In genomic region chr4:105987963-105988602, GRCm38 (mm10) we compare ENCODE assay signal across 19 mouse cellular contexts.
DNase-seq lines count a peak whose midpoint lies in the region; ATAC-seq lines count a peak whose summit lies in the region.
"Had no signal": no experiment of that assay in that cellular context is flagged by ENCODE, and none has a peak within 500 bp of the region (broad histone marks: within the 10 kb centered on the region; RNA-seq: fewer than 3 reads in every experiment).

No protein-coding gene starts in this region.

- H3K27ac ChIP-seq in heart, embryonic 11.5 days (ENCODE audit: low read depth, low read length): no peak overlapping the region
- H3K27ac ChIP-seq in kidney, embryonic 16.5 days (ENCODE audit: low read length): no peak overlapping the region
- 0 out of 2 replicates have a peak overlapping the region, but pooled peaks have one; percentile 11 for H3K27ac ChIP-seq in limb, embryonic 10.5 days
- H3K27ac ChIP-seq in hindbrain, embryonic 11.5 days (ENCODE audit: low read depth, low read length): no peak overlapping the region
- H3K27ac ChIP-seq: embryonic facial prominence, embryonic 13.5 days; hindbrain, embryonic 14.5 days; kidney, postnatal 0 days; midbrain, embryonic 15.5 days had no signal

- no peak for ATAC-seq in heart, embryonic 11.5 days (replicated peaks; ENCODE audit: insufficient number of reproducible peaks, low FRiP score, low TSS enrichment)
- ATAC-seq in kidney, embryonic 16.5 days (ENCODE audit: low FRiP score, low TSS enrichment): no peak
- ATAC-seq in hindbrain, embryonic 11.5 days (ENCODE audit: low FRiP score): no peak
- ATAC-seq: activated CD4-positive, CD25-positive, alpha-beta regulatory T cell, adult 4 months; forebrain, postnatal 0 days; midbrain, embryonic 15.5 days had no signal

- H3K36me3 ChIP-seq in heart, embryonic 11.5 days (ENCODE audit: control insufficient read depth, insufficient read depth, low read length): no peaks in the 10 kb centered on the region
- no peaks in the 10 kb centered on the region for H3K36me3 ChIP-seq in kidney, embryonic 16.5 days (ENCODE audit: insufficient read depth, low read length)
- no peaks in the 10 kb centered on the region for H3K36me3 ChIP-seq in limb, embryonic 10.5 days
- no peaks in the 10 kb centered on the region for H3K36me3 ChIP-seq in hindbrain, embryonic 11.5 days (ENCODE audit: control insufficient read depth, insufficient read depth, low read length)
- H3K36me3 ChIP-seq: embryonic facial prominence, embryonic 13.5 days; G1E; midbrain, embryonic 15.5 days had no signal

- H3K4me2 ChIP-seq in heart, embryonic 11.5 days: no peak overlapping the region
- H3K4me2 ChIP-seq in kidney, embryonic 16.5 days (replicated peaks; ENCODE audit: low read depth, low read length): no peak overlapping the region
- H3K4me2 ChIP-seq in hindbrain, embryonic 11.5 days (replicated peaks; ENCODE audit: low read depth, low read length): no peak overlapping the region
- H3K4me2 ChIP-seq: embryonic facial prominence, embryonic 13.5 days; hindbrain, embryonic 14.5 days; midbrain, embryonic 15.5 days had no signal

- peak; percentile 93 for DNase-seq in heart, adult 11 months
- DNase-seq in kidney, postnatal 14 days: peak; percentile 41
- DNase-seq in limb, embryonic 10.5 days (ENCODE audit: low spot score): no peak
- DNase-seq in lung, postnatal 4 days: peak; percentile 21 to 76
- no peak for DNase-seq in hindbrain, embryonic 11.5 days (ENCODE audit: low spot score)
- DNase-seq: adrenal gland, postnatal 10 days; cerebellum, postnatal 10 days; forebrain, postnatal 0 days; liver; right cerebral cortex, postnatal 25 days; thymus, postnatal 36 days had no signal

- no peaks in the 10 kb centered on the region for H3K9me3 ChIP-seq in heart, embryonic 11.5 days (replicated peaks; ENCODE audit: control insufficient read depth, low read length)
- H3K9me3 ChIP-seq in kidney, embryonic 16.5 days (ENCODE audit: low read length): no peaks in the 10 kb centered on the region
- no peaks in the 10 kb centered on the region for H3K9me3 ChIP-seq in limb, embryonic 10.5 days (replicated peaks)
- no peaks in the 10 kb centered on the region for H3K9me3 ChIP-seq in hindbrain, embryonic 11.5 days (ENCODE audit: control insufficient read depth, low read length)
- H3K9me3 ChIP-seq: embryonic facial prominence, embryonic 13.5 days; midbrain, embryonic 15.5 days had no signal

- 75% methylated on average over 5 of the region's 5 CpGs for WGBS in heart, embryonic 11.5 days (ENCODE audit: insufficient replicate concordance)
- WGBS in kidney, embryonic 16.5 days: 80% methylated on average over 5 of the region's 5 CpGs
- 85% methylated on average over 5 of the region's 5 CpGs for WGBS in limb, embryonic 10.5 days
- 77% methylated on average over 5 of the region's 5 CpGs for WGBS in hindbrain, embryonic 11.5 days

- no peaks in the 10 kb centered on the region for H3K27me3 ChIP-seq in heart, embryonic 11.5 days (ENCODE audit: control insufficient read depth, insufficient read depth, low read length)
- H3K27me3 ChIP-seq in kidney, embryonic 16.5 days (ENCODE audit: insufficient read depth, low read length): no peaks in the 10 kb centered on the region
- H3K27me3 ChIP-seq in limb, embryonic 10.5 days (ENCODE audit: low read depth, poor library complexity, severe bottlenecking): no peaks in the 10 kb centered on the region
- no peaks in the 10 kb centered on the region for H3K27me3 ChIP-seq in hindbrain, embryonic 11.5 days (ENCODE audit: control insufficient read depth, insufficient read depth, low read length)
- H3K27me3 ChIP-seq: embryonic facial prominence, embryonic 13.5 days; midbrain, embryonic 15.5 days had no signal

- no peaks in the 10 kb centered on the region for H3K4me1 ChIP-seq in heart, embryonic 11.5 days (ENCODE audit: control insufficient read depth, insufficient read depth, low read length)
- H3K4me1 ChIP-seq in kidney, embryonic 16.5 days (ENCODE audit: insufficient read depth, low read length): no peaks in the 10 kb centered on the region
- H3K4me1 ChIP-seq in limb, embryonic 10.5 days: peaks cover 11% of the 10 kb centered on the region; the same call in 1 of the 2 replicates
- H3K4me1 ChIP-seq in hindbrain, embryonic 11.5 days (replicated peaks; ENCODE audit: control insufficient read depth, insufficient read depth, low read length): no peaks in the 10 kb centered on the region
- H3K4me1 ChIP-seq: embryonic facial prominence, embryonic 13.5 days; midbrain, embryonic 15.5 days had no signal

- H3K4me3 ChIP-seq in heart, embryonic 11.5 days (ENCODE audit: low read depth, low read length): no peak overlapping the region
- no peak overlapping the region for H3K4me3 ChIP-seq in kidney, embryonic 16.5 days (ENCODE audit: low read length)
- H3K4me3 ChIP-seq in limb, embryonic 10.5 days: no peak overlapping the region
- no peak overlapping the region for H3K4me3 ChIP-seq in hindbrain, embryonic 11.5 days (ENCODE audit: low read depth, low read length)
- H3K4me3 ChIP-seq: embryonic facial prominence, embryonic 13.5 days; midbrain, embryonic 15.5 days had no signal

- no peak overlapping the region for H3K9ac ChIP-seq in heart, embryonic 11.5 days (ENCODE audit: low read depth, low read length)
- no peak overlapping the region for H3K9ac ChIP-seq in kidney, embryonic 16.5 days (replicated peaks; ENCODE audit: low read length)
- H3K9ac ChIP-seq in hindbrain, embryonic 11.5 days (ENCODE audit: low read depth, low read length): no peak overlapping the region
- H3K9ac ChIP-seq: embryonic facial prominence, embryonic 13.5 days; forebrain, postnatal 0 days; hindbrain, embryonic 14.5 days; midbrain, embryonic 15.5 days had no signal

Comparison
In these comparisons a context has a peak if more than half of its experiments do, and no peak if none do; other contexts are left out.
1. DNase-seq: peak in heart, adult 11 months (single experiment), kidney, postnatal 14 days (single experiment) and lung, postnatal 4 days (2 of 2); none in limb, embryonic 10.5 days (single experiment) and hindbrain, embryonic 11.5 days (single experiment).